Mouse (Mus musculus): ENCODE results near the gene Il23r.
"Not testable (repeated sequence)": the region's sequence is repeated elsewhere in the genome, so short reads cannot be mapped to it uniquely, and the experiment has no call there.

- TF ChIP-seq CTCF (IDR thresholded peaks at IDR 0.05; ENCODE audit: borderline replicate concordance, insufficient read depth, low read length); POLR2A (IDR thresholded peaks at IDR 0.05; ENCODE audit: low read depth, low read length): not testable (repeated sequence)
Measured at GRCm38 (mm10) chr6:67501938-67502337, 10.3 kb upstream of the Il23r start.
